Mouse (Mus musculus) urinary bladder, postnatal 4 days (tissue): Measurements from ENCODE around the gene Ccr4.
"Not testable (repeated sequence)": the region's sequence is repeated elsewhere in the genome, so short reads cannot be mapped to it uniquely, and the experiment has no call there.

Experiments used
- DNase-seq, 2 experiments: peaks; one replicate each; pipeline ENCODE4 v3.0.0; 2021 to 2022; ENCODE audit warnings: low spot score in 2 of 2

The Ccr4 gene

DNA sequence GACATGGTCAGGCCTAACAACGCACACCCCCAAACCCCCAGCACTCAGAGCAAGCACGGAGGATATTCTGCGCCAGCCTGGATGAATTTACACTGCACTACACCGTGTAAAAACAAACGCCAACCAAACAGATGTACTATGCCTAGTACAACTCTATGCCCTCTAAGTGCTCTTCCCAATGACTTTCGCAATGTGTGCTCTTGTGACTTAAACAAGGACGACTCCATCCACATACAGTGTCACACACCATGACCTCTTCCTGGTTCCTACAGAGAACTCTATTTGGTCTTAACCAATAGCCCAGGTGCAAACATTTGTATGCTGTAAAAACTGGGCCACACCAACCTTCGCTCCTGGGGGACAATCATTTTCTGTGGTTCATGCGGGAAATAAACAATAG, 17.8 kb upstream of the Ccr4 start:
- DNase-seq: no peak

DNA sequence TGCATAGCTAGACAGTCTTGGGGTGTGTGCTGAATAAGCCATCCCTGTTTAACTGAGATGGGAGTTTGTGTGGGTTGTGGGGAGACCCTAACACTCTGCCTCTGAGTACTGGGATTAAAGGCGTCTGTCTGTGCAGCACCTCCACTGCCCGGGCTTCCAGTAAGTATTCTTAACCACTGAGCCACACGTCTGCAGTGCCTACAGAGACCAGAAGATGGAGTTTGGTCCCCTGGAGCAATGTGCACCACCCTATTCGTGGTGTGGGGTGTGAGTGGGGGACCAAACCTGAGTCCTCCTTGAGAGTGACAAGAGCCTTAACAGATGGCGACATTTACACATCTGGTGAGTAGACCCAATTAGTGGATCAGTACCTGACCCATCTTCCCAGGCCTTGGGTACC, 17.3 kb upstream of the Ccr4 start:
- DNase-seq: no peak

DNA sequence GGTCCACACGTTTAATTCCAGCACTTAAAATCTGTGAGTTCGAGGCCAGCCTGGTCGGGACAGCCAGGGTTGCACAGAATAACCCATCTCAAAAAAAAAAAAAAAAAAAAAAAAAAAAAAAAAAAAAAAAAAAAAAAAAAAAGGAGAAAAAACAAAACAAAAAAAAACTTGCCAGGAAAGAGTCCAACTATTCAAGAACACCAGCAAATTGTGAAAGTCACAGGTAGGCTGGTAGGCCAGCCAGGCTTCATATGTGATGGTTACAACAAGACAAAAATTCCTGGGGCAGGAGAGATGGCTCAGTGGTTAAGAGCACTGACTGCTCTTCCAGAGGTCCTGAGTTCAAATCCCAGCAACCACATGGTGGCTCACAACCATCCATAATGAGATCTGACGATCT, 15.8 kb upstream of the Ccr4 start:
- DNase-seq: not testable (repeated sequence)

DNA sequence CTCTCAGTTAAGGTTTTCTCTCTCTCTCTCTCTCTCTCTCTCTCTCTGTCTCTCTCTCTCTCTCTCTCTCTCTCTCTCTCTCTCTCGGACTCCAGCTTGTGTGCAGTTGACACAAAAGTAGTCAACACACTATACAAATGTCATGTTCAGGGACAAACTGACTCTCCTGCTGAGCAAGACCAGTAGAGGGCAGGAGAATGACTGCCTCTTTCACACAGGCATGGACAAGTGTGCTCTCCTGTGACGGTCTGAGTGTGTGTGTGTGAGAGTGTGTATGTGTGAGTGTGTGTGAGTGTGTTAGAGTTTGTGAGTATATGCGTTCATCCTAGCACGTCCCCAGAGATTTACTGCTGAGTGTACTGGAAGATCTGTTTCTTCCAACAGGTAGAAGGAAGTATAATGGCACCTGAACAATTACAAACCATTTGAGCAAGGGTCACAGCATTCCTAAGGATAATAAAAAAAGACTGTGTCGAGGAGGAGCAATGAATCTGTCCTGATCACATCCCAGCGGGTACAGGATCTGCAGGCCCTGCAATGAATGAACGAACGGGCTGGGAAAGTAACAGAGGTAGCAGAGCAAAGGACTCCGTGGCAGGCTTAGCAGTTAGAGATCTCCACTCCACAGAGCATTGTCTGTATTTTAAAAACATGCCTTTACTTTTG, 14.2 kb upstream of the Ccr4 start:
- no peak for DNase-seq

DNA sequence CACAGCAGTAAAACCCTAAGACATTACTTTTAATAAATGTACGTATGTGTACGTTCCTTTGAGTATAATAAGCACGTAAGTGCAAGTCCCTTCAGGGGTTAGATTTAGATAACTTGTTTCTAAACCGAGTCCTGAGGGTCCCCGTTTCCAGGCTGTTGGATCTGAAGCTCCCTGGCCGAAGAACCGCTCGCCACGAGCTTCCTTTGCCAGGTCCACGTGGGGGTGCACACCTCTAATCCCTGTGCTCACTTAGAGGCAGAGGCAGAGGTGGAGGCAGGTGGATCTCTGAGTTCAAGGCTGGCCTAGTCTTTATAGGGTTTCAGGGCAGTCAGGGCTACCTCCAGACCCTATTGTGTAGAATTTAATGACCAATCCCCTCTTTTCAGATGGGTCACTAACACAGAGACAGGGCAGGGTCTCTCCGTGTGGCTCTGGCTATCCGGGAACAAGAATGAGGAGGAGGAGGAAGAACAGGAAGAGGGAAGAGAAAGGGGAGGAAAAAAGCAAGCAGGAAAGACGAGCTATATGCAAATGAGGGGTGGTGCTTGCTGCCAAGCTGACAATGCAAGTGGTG, 13.3 kb upstream of the Ccr4 start:
- no peak for DNase-seq

DNA sequence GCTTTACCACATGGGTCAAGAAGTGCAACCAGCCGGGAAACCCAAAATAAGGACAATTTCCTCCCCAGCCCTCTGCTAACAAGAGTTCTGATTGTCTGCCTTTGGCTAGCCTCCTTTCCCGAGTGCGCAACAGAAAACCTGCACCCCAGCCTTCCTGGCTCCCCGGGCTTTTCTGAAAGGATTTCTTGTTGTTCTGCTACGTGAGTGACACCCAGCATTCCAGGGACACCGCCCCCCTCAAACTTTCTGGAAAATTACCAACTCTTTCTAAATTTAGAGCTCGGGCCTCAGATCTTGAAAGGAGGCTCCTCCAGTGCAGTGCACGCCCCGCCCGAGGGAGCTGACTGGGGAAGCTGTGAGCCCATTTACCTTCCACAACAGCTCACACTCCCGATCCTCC, 10.6 kb upstream of the Ccr4 start, which contains the start of gene C130032M10Rik:
Gene C130032M10Rik, plus strand, starts transcription at position 334 of the 400 bp plus-strand sequence.
- DNase-seq: no peak

DNA sequence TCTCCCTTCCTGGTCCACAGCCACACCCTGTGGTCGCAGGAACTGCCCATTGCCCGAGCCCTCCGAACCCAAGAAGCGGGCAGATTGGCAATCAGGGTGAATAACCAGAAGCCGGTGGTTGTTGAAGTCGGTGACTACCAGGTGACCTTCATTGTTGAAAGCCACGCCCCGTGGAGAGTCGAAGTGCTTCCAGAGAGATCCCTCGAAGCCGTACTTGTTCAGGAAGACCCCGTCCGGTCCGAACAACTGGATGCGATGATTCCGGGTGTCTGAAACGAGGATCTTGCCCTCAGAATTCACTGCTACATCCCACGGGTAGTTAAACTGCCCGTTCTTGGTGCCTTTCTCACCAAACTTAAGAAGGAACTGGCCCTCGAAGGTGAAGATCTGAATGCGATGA, 8.1 kb upstream of the Ccr4 start:
- DNase-seq: no peak

DNA sequence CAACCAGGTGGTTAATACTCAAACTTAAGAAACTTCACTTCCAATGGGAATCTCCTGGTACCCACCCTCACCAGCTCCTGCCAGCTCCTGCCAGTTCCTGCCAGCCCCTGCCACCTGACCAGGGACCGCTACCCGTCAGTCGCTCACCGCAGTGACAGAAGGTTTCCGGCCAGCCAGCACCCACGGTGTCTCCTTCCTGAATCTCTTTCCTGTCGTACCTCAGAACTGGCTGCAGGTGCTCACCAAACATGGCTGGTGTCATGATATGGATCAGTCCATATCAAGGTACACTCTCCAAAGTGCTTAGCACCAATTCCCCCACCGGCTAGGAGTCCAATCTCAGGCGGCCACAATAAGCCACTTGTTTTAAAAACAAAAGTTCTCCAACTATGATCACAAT, 5.1 kb upstream of the Ccr4 start:
- no peak for DNase-seq

DNA sequence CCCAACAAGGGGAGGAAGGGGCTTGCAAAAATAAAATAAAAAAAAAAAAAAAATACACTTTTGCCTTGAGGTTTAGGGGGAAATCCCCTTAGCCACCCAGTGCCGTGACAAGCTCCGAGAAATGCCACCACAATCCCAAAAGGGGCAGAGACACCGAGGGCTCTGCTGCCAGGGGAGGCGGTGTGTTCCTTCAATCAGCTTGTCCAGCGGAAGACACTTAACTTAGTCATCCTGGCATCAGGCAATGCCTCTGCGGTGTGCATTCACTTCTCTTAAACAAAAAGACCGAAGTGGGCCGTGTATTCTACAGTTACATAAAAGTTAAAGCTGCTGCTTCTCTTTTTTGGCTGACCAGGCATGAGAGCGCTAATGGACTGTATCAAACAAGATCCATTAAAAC, 2.7 kb upstream of the Ccr4 start:
- no peak for DNase-seq

DNA sequence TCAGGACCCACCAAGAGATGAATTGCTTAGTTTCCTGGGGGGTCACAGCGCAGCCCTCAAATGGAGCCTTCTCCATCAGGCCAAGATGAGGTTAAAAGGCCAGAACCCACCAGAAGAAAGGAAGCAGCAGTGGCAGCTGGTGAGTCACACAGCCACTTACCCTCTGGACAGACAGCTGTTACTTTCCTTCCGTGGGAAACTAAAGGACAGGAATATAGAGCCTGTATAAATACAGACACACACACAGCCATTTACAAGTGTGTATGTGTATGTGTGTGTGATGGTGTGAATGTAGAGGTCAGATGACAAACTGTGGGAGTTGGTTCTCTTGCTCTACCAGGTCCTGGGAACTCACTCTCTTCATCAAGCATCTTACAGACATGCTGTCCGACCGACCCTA, 1.8 kb upstream of the Ccr4 start:
- no peak for DNase-seq

DNA sequence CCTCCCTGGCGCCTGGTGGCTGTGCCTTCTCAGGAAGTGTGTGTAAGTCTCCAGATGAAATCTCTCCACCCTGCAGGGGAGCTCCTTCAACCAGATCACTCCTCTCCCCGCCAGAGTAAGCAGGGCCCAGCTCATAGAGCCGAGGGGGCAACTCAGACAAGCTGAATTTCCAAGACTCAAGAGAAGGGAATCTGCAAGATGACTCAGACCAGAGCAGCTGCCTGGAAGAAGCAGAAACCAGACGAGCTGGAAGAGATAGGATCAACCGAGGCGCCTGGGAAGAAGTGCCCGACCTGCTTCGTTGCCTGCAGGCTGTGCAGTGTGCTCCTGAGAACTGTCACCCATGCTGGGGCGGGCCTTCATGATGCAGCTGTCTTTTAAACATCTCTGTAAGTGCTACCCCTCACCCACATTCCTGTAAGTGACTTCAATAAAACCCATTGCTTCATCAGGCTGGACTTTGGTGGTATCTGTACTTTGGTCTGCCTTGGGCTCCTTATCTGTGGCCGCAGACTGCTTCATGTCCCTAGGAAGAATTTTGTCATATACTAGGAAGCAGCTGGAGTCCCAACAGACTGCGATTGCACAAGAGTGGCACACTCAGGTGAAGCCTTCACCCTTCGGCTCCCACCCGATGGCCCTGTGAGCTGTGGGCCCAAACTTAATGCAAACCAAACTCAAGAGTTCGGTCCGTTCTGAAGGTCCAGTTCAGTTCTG, 1.8 kb downstream of the Ccr4 start:
- DNase-seq: peak in 1 of 2 experiments; percentile 38

DNA sequence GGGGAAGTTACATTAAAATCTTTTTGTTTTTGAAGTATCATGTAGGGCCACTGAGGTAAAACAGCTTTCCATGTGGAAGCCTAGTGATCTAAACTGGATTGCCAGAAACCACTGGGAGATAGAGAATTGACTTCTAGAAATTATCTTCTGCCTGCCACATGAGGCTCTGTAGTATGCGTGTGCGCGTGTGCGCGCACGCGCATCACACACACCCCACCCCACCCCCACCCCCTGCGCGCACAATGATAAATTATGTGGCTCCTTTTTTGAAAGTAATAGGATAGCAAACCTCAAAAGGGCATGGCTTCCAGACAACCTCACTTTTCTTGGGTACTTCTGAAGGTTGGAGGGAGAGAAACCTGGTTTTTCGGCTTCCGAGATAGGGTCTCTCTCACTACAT, 2.8 kb downstream of the Ccr4 start:
- DNase-seq: no peak

DNA sequence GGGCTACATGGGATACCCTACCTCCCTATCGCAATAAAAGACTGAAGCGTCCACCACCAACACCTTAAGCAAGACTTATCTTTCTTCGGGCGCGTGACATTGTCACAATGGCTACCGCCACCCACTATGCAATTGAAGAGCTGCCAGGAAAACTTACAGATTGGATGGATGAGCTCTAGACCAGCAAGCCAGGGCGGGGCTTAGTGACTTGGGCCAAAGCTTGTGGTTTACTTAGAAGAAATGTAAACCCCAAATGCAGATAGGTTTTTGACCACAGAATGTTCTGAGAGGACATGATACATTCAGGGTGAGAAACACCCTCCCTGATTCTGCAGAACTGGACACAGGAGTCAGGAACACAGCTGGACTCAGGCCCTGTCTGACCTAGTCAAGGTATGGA, 3.6 kb downstream of the Ccr4 start:
- DNase-seq: no peak

DNA sequence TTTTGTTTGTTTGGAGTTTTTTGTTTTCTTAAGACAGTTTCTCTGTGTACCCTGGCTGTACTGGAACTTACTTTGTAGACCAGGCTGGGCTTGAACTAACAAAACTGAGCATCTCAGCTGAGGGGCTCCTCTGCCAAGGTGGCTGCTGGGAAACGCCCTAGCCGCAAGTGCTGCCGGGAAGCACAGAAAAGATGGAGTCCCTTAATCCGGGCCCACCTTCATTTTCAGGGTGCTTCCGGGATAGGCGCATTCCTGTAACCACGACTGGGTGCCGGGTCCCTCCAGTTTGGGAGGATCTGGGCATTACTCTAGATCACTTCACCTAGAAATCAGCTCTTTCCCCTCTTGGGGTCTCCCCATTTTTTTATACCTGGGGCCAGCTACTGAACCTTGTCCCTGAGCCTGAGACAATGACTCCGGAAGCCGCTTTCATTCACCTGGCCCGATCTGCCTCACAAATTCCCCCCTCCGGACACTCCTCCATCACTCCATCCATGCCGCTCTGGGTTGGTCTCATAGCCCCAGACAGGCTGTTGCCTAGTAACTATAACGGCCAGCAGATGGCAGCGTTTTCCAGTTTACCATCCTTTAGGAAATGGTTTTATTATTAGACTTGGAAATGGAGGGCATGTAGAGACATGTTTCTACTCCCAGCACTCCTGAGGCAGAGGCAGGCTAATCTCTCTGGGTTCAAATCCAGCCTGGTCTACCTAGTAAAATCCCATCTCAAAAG, 4.8 kb downstream of the Ccr4 start:
- no peak for DNase-seq

DNA sequence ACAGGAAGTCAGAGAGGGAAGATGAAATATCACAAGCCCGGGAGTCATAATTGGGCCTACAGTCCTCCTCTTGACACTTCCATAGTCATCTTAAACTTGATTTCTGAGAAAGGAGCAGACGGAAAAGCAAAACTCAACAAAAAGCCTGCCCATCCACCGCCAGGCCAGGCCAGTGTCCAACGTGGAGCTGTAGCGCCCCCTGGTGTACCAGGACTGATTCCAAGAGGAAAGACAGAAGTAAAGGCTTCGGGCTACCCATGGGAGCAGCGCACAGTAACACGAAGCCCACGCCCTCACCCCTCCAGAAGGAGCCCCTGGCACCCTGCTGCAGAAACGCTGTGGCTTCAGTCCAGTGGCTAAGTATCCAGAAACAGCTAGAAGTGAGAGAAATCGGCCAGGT, 6.5 kb downstream of the Ccr4 start:
- peak; percentile 66 to 91 for DNase-seq

DNA sequence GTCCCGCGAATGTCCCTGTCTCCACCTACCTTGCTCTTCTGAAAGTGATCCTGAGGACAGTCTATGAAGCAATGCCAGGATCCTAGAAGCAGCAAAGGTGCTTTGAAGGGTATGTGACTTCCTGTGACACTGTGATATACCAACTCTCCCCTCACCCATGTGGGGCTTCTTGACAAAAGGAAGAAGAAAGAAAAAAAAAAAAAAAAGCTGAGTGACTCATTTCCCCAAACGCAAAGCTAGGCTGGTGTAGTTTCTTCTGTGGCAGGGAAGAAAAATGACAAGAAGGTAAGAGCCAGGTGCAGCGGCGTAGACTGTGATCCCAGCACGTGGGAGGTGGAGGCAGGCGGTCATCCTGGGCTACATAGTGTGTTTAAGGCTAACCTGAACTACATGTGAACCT, 8.2 kb downstream of the Ccr4 start:
- no peak for DNase-seq

DNA sequence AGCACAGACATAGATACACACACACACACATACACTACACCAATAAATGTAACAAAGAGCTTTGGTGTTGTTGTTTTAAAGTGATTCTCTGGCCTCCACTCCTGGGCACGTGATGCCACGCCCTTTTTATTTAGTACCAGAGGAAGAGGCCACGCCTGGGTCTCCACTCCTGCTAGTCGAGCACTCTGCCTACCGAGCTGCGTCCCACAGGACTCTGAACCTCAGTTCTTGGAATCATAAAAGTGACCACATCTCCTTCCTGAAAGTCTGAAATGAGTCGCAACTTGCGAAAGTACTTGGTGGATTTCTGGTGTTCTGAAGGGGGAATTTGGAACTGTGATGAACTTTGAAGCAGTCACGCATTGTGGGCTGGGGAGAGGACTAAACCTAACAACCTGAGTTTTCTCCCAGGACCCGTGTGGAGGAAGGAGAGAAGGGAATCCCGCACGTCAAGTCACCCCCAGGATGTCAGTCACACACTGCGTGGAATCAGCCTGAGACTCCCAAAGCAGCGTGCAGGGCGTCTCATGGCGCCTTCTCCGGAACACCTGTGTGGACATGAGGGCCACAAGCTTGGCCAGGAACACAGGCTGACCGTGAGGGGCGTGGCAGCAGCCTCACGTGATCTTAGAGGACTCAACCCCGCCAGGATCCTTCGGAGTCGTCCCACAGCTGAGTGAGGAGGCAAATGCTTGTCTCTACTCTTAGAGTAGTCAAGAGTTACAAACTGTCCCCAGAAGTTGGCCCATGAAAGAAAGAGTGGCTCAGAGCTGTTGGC, 17.0 kb downstream of the Ccr4 start:
- no peak for DNase-seq

DNA sequence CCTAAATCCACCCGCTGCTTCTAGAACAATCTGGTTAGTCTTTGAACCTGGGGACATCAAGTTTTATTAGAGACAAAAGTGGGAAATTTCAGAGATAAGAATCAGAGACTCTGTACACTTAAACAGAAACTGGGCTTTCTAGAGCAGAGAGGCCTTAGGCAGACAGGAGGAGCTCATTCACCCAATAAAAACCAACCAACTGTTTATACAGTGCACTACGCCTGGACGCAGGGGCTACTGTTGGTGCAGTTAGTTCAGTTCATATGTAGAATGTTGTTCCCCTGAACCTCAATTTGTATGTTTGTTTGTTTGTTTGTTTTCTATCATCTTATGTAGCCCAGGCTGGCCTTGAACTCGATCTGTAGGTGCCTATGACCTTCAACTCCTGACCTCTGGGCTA, 17.9 kb downstream of the Ccr4 start:
- DNase-seq: no peak

DNA sequence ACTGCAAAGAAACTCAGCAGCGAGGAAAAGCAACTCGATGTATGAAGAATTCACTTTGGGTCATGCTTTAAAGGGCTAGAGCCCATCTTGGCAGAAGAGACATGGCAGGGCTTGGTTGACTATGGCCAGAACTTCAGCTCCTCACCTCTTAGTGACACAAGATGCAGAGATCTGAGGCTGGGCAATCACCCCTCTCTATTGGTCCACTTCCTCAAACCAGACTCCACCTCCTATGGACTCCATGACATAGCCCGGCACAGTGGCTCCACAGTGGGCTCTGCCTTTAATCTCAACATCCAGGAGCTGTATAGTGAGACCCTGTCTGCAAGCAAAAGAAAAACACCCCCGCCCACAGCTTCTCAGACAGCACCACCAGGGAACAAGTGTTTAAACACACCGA, 19.9 kb downstream of the Ccr4 start:
- DNase-seq: no peak

DNA sequence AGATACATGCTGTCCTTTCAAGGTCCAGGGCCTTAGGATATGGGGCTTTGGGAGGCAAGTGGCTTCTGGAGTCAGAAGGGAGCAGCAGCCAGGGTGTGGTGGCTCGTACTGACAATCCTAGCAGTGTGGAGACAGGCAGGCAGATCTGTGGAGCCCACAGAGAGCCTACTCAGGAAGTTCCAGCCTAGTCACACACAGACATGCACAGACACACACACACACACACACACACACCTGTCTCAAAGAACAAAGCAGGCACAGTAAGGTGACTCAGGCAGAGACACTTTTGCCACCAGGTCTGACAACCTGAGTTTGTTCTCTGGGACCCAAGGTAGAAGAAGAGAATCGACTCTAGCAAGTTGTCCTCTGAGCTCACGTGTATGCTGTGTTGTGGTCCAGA, 23.8 kb downstream of the Ccr4 start:
- no peak for DNase-seq

DNA sequence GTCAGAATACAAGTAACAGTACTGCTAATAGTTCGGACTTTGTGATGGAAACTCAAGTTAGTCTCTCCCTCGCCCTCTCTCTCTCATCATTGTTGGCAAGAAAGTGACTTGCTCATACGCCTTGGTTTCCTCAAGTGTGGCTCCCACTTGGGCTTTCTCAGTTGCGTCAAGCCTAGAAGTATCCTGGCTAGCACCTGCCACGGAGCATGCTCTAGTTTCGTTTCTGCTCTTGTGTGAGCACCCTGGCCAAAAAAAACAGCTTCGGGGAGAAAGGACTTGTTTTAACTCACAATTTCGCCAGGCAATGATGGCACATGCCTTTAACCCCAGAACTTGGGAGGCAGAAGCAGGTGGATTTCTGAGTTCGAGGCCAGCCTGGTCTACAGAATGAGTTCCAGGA, 27.7 kb downstream of the Ccr4 start:
- no peak for DNase-seq

DNA sequence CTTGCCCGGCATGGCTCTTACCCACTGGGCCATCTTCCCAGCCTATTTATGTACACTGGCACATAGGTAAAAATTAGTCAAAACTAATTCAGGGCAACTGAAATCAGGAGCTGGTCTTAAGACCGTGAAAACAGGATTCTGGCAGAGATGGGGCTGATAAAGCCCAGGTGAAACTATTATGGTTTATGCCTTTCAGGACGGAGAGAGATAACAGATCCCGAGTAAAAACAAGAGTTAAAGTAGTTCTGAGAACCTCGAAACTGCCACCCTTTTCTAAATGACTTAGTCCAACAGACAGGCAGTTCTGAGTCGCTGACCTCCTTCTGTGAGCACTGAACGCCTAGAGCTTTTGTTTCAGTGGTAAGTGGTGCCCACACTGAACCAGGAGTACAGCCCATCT, 32.8 kb downstream of the Ccr4 start:
- no peak for DNase-seq
